Mouse (Mus musculus) spleen, postnatal 36 days (tissue): ENCODE measurements around the gene Mkrn1.
"Not testable (repeated sequence)": the region's sequence is repeated elsewhere in the genome, so short reads cannot be mapped to it uniquely, and the experiment has no call there.

Experiments
- DNase-seq, 2 experiments: peaks; one replicate each; pipeline ENCODE4 v3.0.0; 2022; ENCODE audit warnings: low spot score in 2 of 2, mixed read lengths in 1 of 2

Gene Mkrn1

GRCm38 (mm10) chr6:39430722-39431121 is 10.5 kb upstream of the Mkrn1 start:
- DNase-seq: no peak

- DNase-seq: peak; percentile 34 to 73
Observed at GRCm38 (mm10) chr6:39429007-39429788, 8.9 kb upstream of the Mkrn1 start.

DNA sequence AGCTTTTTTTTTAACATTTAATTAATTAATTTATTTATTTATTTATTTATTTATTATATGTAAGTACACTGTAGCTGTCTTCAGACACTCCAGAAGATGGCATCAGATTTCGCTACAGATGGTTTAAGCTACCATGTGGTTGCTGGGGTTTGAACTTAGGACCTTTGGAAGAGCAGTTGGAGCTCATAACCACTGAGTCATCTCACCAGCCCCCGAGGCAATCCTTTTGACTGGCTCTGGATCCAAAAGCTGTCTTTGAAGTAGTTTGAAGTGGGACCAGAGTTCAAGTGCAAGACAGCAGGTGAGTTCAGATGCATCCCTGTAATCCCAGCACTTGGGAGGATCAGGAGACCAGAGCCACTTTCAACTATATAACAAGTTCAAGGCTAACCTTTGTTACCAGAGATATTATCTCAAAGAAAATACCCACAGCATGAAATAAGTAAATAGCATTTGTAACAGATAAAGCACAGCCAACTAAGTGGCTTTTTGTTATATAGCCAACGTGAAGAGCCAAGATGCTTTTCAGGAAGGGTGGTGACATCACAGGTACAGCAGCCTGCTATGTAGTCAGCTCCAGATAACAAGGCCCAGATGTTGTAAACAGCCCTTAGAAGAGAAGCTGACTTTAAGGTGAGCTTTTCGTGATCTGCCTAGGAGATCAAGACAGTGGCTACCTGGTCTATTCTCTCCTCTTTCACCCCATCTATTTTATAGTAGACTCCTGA is 7.2 kb upstream of the Mkrn1 start:
- no peak for DNase-seq

- DNase-seq: no peak
Observed at GRCm38 (mm10) chr6:39426725-39427124, 6.5 kb upstream of the Mkrn1 start.

- DNase-seq: peak in 1 of 2 experiments; percentile 48
Observed at GRCm38 (mm10) chr6:39425181-39425580, 4.9 kb upstream of the Mkrn1 start.

DNA sequence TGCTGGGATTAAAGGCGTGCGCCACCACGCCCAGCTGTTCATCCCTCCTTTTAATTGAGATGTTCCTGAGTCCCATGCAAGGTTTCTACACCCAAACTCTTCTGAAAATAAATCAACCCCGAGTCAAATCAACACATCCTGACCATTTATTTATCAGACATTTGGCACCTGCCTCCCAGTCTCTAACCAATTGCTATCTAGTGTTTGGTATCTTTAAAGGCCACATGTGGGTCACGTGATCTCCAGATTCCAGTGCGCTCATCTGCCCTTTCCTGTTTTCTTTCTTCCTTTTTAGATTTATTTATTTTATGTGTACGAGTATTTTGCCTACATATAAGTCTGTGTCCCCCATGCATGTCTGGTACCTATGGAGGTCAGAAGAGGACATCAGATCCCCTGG is 3.4 kb upstream of the Mkrn1 start:
- peak; percentile 34 to 65 for DNase-seq

DNA sequence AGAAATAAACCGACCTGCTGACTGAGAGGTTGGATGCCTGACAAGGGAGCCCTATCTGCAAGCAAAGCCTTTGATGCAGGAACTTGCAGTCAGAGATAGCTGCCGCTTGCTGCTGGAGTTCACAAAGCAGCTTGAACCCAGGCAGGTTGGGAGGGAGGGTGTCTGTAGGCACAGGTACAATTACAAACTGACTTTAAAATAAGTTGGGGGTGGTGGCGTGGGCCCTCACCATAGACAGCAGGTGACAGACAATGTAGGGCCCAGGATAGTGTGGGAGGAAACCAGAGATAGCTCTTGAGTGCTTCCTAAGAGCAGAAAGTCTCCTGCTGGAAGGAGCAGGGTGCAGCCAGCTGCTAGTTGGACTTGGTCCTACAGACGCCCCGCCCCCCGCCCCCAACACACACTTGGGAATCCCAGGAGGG is 2.9 kb upstream of the Mkrn1 start:
- DNase-seq: peak; percentile 23 to 26

- DNase-seq: no peak
Observed at GRCm38 (mm10) chr6:39420867-39421266, 605 bp upstream of the Mkrn1 start.

- peak in 1 of 2 experiments; percentile 37 for DNase-seq
Observed at GRCm38 (mm10) chr6:39419386-39419850, 844 bp downstream of the Mkrn1 start.

- DNase-seq: not testable (repeated sequence)
Observed at GRCm38 (mm10) chr6:39416654-39417053, 3.6 kb downstream of the Mkrn1 start.

DNA sequence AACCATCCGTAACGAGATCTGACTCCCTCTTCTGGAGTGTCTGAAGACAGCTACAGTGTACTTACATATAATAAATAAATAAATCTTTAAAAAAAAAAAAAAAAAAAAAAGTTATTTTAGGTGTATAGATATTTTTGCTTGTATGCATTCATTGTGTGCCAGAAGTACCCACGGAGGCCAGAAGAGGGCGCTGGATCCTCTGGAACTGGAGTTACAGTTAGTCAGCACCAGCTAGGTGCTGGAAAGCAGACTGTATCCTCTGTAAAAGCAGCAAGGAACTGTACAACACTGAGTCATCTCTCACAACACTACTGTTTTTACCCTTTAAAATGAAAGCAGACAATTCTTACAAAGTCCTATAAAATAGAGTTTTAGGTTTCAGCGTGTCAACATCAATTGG is 4.5 kb downstream of the Mkrn1 start:
- DNase-seq: peak; percentile 46 to 65

DNA sequence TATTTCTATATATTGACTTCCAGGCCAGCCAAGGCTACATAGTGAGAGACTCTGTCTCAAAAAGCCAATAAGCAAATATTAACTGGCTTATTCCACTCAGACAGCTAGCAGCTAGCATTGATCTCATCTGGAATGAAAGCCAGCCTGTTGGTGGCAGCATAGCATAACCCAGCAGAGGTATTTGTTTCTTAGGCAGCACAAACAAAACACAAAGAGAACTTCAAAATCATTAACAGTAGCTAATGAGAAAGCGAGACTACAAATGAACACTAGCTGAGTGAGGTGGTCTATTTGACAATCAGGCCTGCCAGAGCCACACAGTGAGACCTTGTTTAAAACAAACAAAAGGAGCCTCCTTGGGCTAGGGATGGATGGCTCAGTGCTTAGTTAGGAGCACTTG is 6.2 kb downstream of the Mkrn1 start:
- DNase-seq: no peak

- no peak for DNase-seq
Observed at GRCm38 (mm10) chr6:39406480-39406879, 13.8 kb downstream of the Mkrn1 start.

- DNase-seq: no peak
Observed at GRCm38 (mm10) chr6:39403136-39403535, 17.1 kb downstream of the Mkrn1 start.

GRCm38 (mm10) chr6:39400343-39400742 is 19.9 kb downstream of the Mkrn1 start:
- no peak for DNase-seq

- no peak for DNase-seq
Observed at GRCm38 (mm10) chr6:39398342-39398741, 21.9 kb downstream of the Mkrn1 start.

DNA sequence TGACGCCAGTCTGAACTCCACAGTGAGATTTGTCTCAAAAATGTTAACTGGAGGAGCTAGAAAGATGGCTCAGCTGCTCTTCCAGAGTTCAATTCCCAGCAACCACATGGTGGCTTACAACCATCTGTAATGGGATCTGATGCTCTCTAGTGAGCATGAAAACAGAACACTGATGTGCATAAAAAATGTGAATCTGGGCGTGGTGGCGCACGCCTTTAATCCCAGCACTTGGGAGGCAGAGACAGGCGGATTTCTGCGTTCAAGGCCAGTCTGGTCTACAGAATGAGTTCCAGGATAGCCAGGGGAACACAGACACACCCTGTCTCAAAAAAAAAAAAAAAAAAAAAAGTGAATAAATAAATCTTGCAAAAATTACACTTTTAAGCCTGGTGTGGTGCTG is 23.2 kb downstream of the Mkrn1 start:
- DNase-seq: no peak

DNA sequence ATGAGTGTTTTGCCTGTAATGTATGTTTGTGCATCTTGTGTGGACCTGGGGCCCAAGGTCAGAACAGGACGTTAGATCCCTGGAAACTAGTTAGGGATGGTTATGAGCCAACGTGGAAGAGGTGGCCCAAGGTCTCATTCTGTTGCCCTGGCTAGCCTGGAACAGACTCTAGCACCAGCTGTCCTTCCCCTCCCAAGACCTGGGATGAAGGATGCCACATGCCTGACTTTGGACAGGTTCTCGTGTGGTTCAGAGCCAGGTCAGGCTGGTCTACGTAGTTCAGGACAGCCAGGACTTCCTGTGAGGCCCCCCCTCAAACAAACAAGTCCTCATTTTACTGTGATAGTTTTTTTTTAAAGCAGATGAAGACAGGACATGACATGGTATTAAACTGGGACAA is 24.3 kb downstream of the Mkrn1 start:
- DNase-seq: no peak

- no peak for DNase-seq
Observed at GRCm38 (mm10) chr6:39395471-39395870, 24.8 kb downstream of the Mkrn1 start.

- no peak for DNase-seq
Observed at GRCm38 (mm10) chr6:39389988-39390387, 30.3 kb downstream of the Mkrn1 start.

DNA sequence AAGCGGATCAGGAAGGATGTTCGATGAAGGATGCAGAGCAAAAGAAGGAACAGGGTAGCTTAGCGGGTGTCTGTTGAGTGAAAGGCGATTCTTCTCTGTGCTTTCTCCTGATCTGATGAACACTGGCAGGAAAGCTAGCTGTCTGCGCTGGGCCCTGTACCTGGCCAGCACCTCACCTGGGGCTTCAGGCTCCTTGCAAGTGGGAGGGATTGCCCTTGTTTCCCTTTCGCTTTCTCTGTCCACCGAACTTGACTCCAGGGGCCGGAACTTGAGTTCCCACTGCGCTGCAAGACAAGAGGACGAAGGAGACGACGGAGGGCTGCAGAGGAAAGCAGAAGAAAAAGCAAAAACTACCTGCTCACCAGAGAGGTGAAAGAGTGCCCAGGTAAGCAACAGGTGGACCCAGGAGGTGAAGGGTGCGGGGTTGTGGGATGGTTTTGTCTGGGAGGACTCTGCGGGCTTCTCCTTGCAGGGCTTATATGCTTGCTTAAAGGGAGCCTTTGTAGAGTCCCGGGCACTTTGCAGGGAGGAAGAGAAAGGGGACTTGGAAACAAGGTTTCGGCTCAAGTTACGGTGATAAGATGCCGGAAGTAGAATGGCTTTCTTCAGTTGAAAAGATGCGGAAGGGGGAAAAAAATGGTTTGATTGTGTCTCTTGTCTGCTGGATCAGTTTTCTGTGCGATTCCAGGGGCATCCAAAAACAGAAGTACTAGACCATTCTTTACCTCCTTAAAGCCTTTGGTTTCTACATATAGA is 39.0 kb downstream of the Mkrn1 start, which contains the start of gene Rab19:
Rab19 (plus strand) TSS at position 51 of the 756 bp plus-strand sequence.
- DNase-seq: peak; percentile 33 to 45

- no peak for DNase-seq
Observed at GRCm38 (mm10) chr6:39380276-39380675, 40.0 kb downstream of the Mkrn1 start.
